Mouse (Mus musculus) neural tube, embryonic 15.5 days (tissue): ENCODE results near the gene Rnf41. TPM values are rescaled to one million over a fixed set of nuclear protein-coding genes. Genes with fewer than 3 reads are reported as not detected.

Experiments used
- ATAC-seq: fragments of 200-750 bp; cut with Nextera tagmentation; 2 replicates; pipeline ENCODE4 v1.8.0; 2017; ENCODE audit warnings: mild to moderate bottlenecking, moderate TSS enrichment, moderate library complexity; ENCODE audit not compliant: low FRiP score
- H3K27ac ChIP-seq: fragments of 300-500 bp; sonication (generic); replicated peaks from 2 replicates; pipeline ENCODE4 v1.5.1; 2015; ENCODE audit warnings: mild to moderate bottlenecking, inconsistent platforms
- H3K27me3 ChIP-seq: fragments of 300-500 bp; sonication (generic); replicated peaks from 2 replicates; pipeline ENCODE4 v1.6.1; 2015; ENCODE audit warnings: inconsistent platforms
- H3K36me3 ChIP-seq: fragments of 300-500 bp; sonication (generic); 2 replicates; pipeline ENCODE4 v1.6.1; 2015; ENCODE audit warnings: inconsistent platforms
- H3K4me1 ChIP-seq: fragments of 300-500 bp; sonication (generic); 2 replicates; pipeline ENCODE4 v1.6.1; 2015; ENCODE audit warnings: inconsistent platforms
- H3K4me2 ChIP-seq: fragments of 300-500 bp; sonication (generic); 2 replicates; pipeline ENCODE4 v1.6.1; 2015; ENCODE audit warnings: inconsistent platforms, mild to moderate bottlenecking, moderate library complexity
- H3K4me3 ChIP-seq: fragments of 300-500 bp; sonication (generic); replicated peaks from 2 replicates; pipeline ENCODE4 v1.5.1; 2015; ENCODE audit warnings: mild to moderate bottlenecking, inconsistent platforms
- H3K9ac ChIP-seq: fragments of 300-500 bp; sonication (generic); replicated peaks from 2 replicates; pipeline ENCODE4 v1.6.1; 2015; ENCODE audit warnings: mild to moderate bottlenecking, inconsistent platforms
- H3K9me3 ChIP-seq: fragments of 300-500 bp; sonication (generic); replicated peaks from 2 replicates; pipeline ENCODE4 v1.6.1; 2016; ENCODE audit warnings: inconsistent platforms
- WGBS: fragments of 180-500 bp; shearing (Covaris S2); methylation state at CpG from one replicate; pipeline ENCODE4 v1.1.7; 2015; ENCODE audit warnings: mixed read lengths; 5-methylcytosine and 5-hydroxymethylcytosine counted together
- microRNA-seq: library from miRNA; unstranded; fragments of <30 nt; microRNA quantifications from one replicate; pipeline ENCODE4, GENCODE M21; 2017
- polyA plus RNA-seq: library from polyadenylated mRNA; unstranded; fragments of >200 nt; fragmentation: Nextera tagmentation; extraction: Ambion mirVana; gene quantifications from 2 replicates; pipeline ENCODE4 v1.2.1, GENCODE M21; 2015

Gene Rnf41
- polyA plus RNA-seq, 1 experiment from 2014 or later: 80.5 TPM

DNA sequence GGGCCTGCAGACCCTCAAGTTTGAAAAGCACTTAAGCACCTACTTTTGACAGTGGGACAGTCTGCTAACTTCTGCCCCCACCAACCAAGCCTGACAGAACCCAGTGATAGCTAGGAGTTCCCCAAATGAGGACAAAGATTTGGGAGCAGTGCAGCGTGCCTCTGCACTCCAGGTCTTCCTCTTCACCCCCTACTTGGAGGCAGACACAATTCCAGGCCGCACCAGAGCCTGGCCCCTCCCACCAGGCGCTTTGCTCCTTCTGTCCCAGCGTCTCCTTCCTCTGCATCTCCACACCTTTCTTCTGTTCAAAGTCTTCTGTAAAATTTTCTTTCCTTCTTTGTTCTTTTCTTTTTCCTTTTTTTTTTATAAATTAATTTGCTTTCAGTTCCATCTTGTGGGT lies 78.3 kb downstream of the Rnf41 start:
- Histone ChIP-seq H3K27ac (peak overlapping the region; percentile 54; the same call in 1 of the 2 replicates), H3K27me3 (no peaks in the 10 kb centered on the region), H3K9me3 (no peaks in the 10 kb centered on the region), H3K9ac (no peak overlapping the region), H3K4me2 (no peak overlapping the region), H3K36me3 (peaks cover 64% of the 10 kb centered on the region), H3K4me3 (no peak overlapping the region), H3K4me1 (peaks cover 36% of the 10 kb centered on the region)
- ATAC-seq: no peak
- 65% methylated on average over 4 of the region's 4 CpGs for WGBS

DNA sequence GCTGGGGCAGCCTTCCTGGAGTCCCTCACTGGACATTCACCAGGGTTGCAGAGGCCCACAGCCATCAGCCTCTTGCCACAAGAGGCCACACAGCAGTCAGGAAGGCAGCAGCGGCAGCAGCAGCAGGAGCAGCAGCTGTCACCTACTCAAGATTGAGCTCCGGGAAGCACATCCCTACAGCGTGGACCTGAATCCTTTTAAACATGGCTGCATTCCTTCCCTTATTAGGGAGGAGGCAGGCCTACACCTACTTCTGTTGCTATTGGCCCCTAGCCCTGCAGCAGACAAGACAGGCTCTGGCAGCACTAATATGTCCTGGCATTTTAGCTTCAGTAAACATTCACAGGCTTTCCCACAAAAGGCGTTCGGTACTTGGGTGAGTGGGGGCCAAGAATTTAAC lies 78.8 kb downstream of the Rnf41 start:
- ATAC-seq: no peak
- H3K9me3 ChIP-seq: no peaks in the 10 kb centered on the region
- H3K4me3 ChIP-seq: no peak overlapping the region
- no peak overlapping the region for H3K4me2 ChIP-seq
- H3K4me1 ChIP-seq: peaks cover 40% of the 10 kb centered on the region
- no peaks in the 10 kb centered on the region for H3K27me3 ChIP-seq
- peak overlapping the region; percentile 54; the same call in 1 of the 2 replicates for H3K27ac ChIP-seq
- WGBS: 79% methylated on average over 5 of the region's 5 CpGs
- no peak overlapping the region for H3K9ac ChIP-seq
- peaks cover 62% of the 10 kb centered on the region for H3K36me3 ChIP-seq

- ATAC-seq: no peak
- H3K9ac ChIP-seq: peak overlapping the region; percentile 29; the same call in 1 of the 2 replicates
- H3K4me3 ChIP-seq: peak overlapping the region; percentile 86; the same call in 1 of the 2 replicates
- H3K27me3 ChIP-seq: no peaks in the 10 kb centered on the region
- peaks cover 55% of the 10 kb centered on the region for H3K36me3 ChIP-seq
- no peaks in the 10 kb centered on the region for H3K9me3 ChIP-seq
- peak overlapping the region; percentile 73 for H3K4me2 ChIP-seq
- H3K27ac ChIP-seq: peak overlapping the region; percentile 61
- H3K4me1 ChIP-seq: peaks cover 43% of the 10 kb centered on the region
- whole genome bisulfite sequencing: 54% methylated on average over 5 of the region's 5 CpGs
These were observed 79.5 kb downstream of the Rnf41 start for GRCm38 (mm10) chr10:128490912-128491311.

Small RNA genes within 50 kb of the gene (microRNA-seq; reads per million reads assigned to microRNA genes)
- gene Gm25361: not detected
- gene Gm26308: not detected
- not detected for gene Mir6914
- gene Mir6915: 1.6 reads per million
- gene Mir8105: not detected

Other genes starting within 250 kb of the Rnf41 start
- 6.5 and 12.7 TPM in 2 replicates for gene Rbms2, start 231.4 kb upstream of the Rnf41 start, polyA plus RNA-seq
- 2.4 and 2.8 TPM in 2 replicates for gene Gls2, start 217.2 kb upstream of the Rnf41 start, polyA plus RNA-seq
- 25.5 and 25.9 TPM in 2 replicates for gene Spryd4, start 199.8 kb upstream of the Rnf41 start, polyA plus RNA-seq
- not detected in 2 replicates for gene Mip, start 185.8 kb upstream of the Rnf41 start, polyA plus RNA-seq
- gene Timeless, start 179.6 kb upstream of the Rnf41 start, polyA plus RNA-seq: 20.0 and 25.1 TPM in 2 replicates
- not detected in 2 replicates for gene Apon, start 157.6 kb upstream of the Rnf41 start, polyA plus RNA-seq
- gene Apof, start 143.0 kb upstream of the Rnf41 start, polyA plus RNA-seq: 0.19 TPM in 1 of 2 replicates, not detected in the other
- gene Stat2, start 141.1 kb upstream of the Rnf41 start, polyA plus RNA-seq: 18.9 and 24.5 TPM in 2 replicates
- gene Il23a, start 112.9 kb upstream of the Rnf41 start, polyA plus RNA-seq: 0.32 and 0.37 TPM in 2 replicates
- gene Pan2, start 108.3 kb upstream of the Rnf41 start, polyA plus RNA-seq: 17.4 and 20.7 TPM in 2 replicates
- gene Cnpy2, start 89.2 kb upstream of the Rnf41 start, polyA plus RNA-seq: 201 and 221 TPM in 2 replicates
- gene Cs, start 73.9 kb upstream of the Rnf41 start, polyA plus RNA-seq: 268 and 273 TPM in 2 replicates
- 34.6 and 40.8 TPM in 2 replicates for gene Coq10a, start 42.7 kb upstream of the Rnf41 start, polyA plus RNA-seq
- gene Ankrd52, start 34.5 kb upstream of the Rnf41 start, polyA plus RNA-seq: 11.2 and 13.1 TPM in 2 replicates
- 0.68 and 4.4 TPM in 2 replicates for gene Slc39a5, start 10.4 kb upstream of the Rnf41 start, polyA plus RNA-seq
- gene Nabp2, start 165 bp upstream of the Rnf41 start, polyA plus RNA-seq: 128 and 133 TPM in 2 replicates
- gene Smarcc2, start 47.6 kb downstream of the Rnf41 start, polyA plus RNA-seq: 138 and 149 TPM in 2 replicates
- gene Myl6, start 82.5 kb downstream of the Rnf41 start, polyA plus RNA-seq: 999 and 1,090 TPM in 2 replicates
- gene Myl6b, start 87.0 kb downstream of the Rnf41 start, polyA plus RNA-seq: 7.0 and 7.7 TPM in 2 replicates
- 20.7 and 30.0 TPM in 2 replicates for gene Esyt1, start 114.2 kb downstream of the Rnf41 start, polyA plus RNA-seq
- 16.0 and 16.2 TPM in 2 replicates for gene Zc3h10, start 136.1 kb downstream of the Rnf41 start, polyA plus RNA-seq
- gene Rpl41, start 137.6 kb downstream of the Rnf41 start, polyA plus RNA-seq: 2,372 and 2,481 TPM in 2 replicates
- 121 and 157 TPM in 2 replicates for gene Pa2g4, start 154.3 kb downstream of the Rnf41 start, polyA plus RNA-seq
- 3.1 and 6.6 TPM in 2 replicates for gene Erbb3, start 178.0 kb downstream of the Rnf41 start, polyA plus RNA-seq
- gene Rps26, start 215.1 kb downstream of the Rnf41 start, polyA plus RNA-seq: 381 and 453 TPM in 2 replicates
- gene Ikzf4, start 234.3 kb downstream of the Rnf41 start, polyA plus RNA-seq: 15.2 and 17.0 TPM in 2 replicates